Mouse (Mus musculus) hindbrain, embryonic 10.5 days (tissue): ENCODE results near the gene Ajuba. TPM values are rescaled to one million over a fixed set of nuclear protein-coding genes. Genes with fewer than 3 reads are reported as not detected.
"Not testable (repeated sequence)": the region's sequence is repeated elsewhere in the genome, so short reads cannot be mapped to it uniquely, and the experiment has no call there.

Experiments
- DNase-seq: peaks from one replicate; pipeline ENCODE4 v3.0.0-alpha.2; 2017; ENCODE audit warnings: low spot score
- H3K27ac ChIP-seq: fragments of 300-500 bp; sonication (generic); 2 replicates; pipeline ENCODE4 v1.5.1; 2016; ENCODE audit warnings: mild to moderate bottlenecking, moderate library complexity
- H3K27me3 ChIP-seq: fragments of 300-500 bp; sonication (generic); 2 replicates; pipeline ENCODE4 v1.6.1; 2016; ENCODE audit warnings: mild to moderate bottlenecking; ENCODE audit not compliant: poor library complexity, insufficient read depth, severe bottlenecking
- H3K36me3 ChIP-seq: fragments of 300-500 bp; sonication (generic); 2 replicates; pipeline ENCODE4 v1.6.1; 2016; ENCODE audit warnings: mild to moderate bottlenecking, moderate library complexity
- H3K4me1 ChIP-seq: fragments of 300-500 bp; sonication (generic); replicated peaks from 2 replicates; pipeline ENCODE4 v1.6.1; 2016; ENCODE audit warnings: mild to moderate bottlenecking
- H3K4me3 ChIP-seq: fragments of 300-500 bp; sonication (generic); 2 replicates; pipeline ENCODE4 v1.5.1; 2016; ENCODE audit warnings: mild to moderate bottlenecking, moderate library complexity
- H3K9me3 ChIP-seq: fragments of 300-500 bp; sonication (generic); 2 replicates; pipeline ENCODE4 v1.6.1; 2016; ENCODE audit warnings: mild to moderate bottlenecking, moderate library complexity
- WGBS: fragments of 180-500 bp; shearing (Covaris S2); methylation state at CpG from one replicate; pipeline ENCODE4 v1.1.7; 2016; 5-methylcytosine and 5-hydroxymethylcytosine counted together
- polyA plus RNA-seq: library from polyadenylated mRNA; unstranded; fragments of >200 nt; fragmentation: Nextera tagmentation; extraction: Ambion mirVana; gene quantifications from 2 replicates; pipeline ENCODE4 v1.2.1, GENCODE M21; 2016

Ajuba gene
- 66.2 and 81.3 TPM in 2 replicates for polyA plus RNA-seq

- H3K27ac ChIP-seq = peak within 1 kb of the TSS; percentile 96
- H3K36me3 ChIP-seq = peaks cover 23% of the 10 kb centered on the region
- peak; percentile 95 for DNase-seq
- H3K4me1 ChIP-seq = peaks cover 54% of the 10 kb centered on the region
- H3K9me3 ChIP-seq = no peaks in the 10 kb centered on the region
- no peaks in the 10 kb centered on the region for H3K27me3 ChIP-seq
- H3K4me3 ChIP-seq = peak within 1 kb of the TSS; percentile 95
- under 1% methylated on average over 66 of the region's 66 CpGs for WGBS
Measured at GRCm38 (mm10) chr14:54577089-54577982, at the start of gene Ajuba. Gene Ajuba (minus strand): TSS chr14:54577558.

- H3K4me3 ChIP-seq = no peak overlapping the region
- no peak for DNase-seq
- no peaks in the 10 kb centered on the region for H3K27me3 ChIP-seq
- H3K4me1 ChIP-seq = peaks cover 17% of the 10 kb centered on the region
- no peaks in the 10 kb centered on the region for H3K9me3 ChIP-seq
- peaks cover 8% of the 10 kb centered on the region; the same call in 1 of the 2 replicates for H3K36me3 ChIP-seq
- WGBS = 66% methylated on average over 10 of the region's 10 CpGs
- peak overlapping the region; percentile 62 for H3K27ac ChIP-seq
Measured at GRCm38 (mm10) chr14:54624976-54625375, 47.6 kb upstream of the Ajuba start.

- H3K36me3 ChIP-seq = no peaks in the 10 kb centered on the region
- H3K27ac ChIP-seq = no peak overlapping the region
- H3K4me1 ChIP-seq = peaks cover 17% of the 10 kb centered on the region
- H3K9me3 ChIP-seq = no peaks in the 10 kb centered on the region
- no peak overlapping the region for H3K4me3 ChIP-seq
- H3K27me3 ChIP-seq = no peaks in the 10 kb centered on the region
- 86% methylated on average over 6 of the region's 6 CpGs for WGBS
- no peak for DNase-seq
Measured at GRCm38 (mm10) chr14:54623334-54623733, 46.0 kb upstream of the Ajuba start.

DNA sequence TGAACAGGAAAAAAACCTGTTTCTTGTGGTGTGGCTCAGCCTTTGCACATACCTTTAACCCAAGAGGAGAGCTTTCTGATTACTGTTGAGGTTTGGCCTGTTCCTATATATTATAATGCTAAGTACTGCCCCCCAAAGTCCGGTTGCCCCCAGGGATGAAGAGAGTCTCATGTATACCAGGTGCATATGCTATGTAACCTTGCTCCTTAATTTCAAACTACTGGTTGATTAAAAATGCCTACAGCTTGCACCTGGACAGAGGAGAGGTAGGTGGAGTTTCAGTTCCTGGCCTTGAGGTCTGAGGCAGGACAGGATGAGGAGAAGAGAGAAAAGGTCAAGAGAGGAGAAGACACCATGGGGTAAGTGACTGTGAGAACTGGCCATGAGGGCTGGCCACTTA lies 43.8 kb upstream of the Ajuba start, which contains the start of gene Psmb11:
TSS of gene Psmb11 (plus strand) at position 301 of the 400 bp plus-strand sequence.
- Histone ChIP-seq H3K36me3 (peaks cover 5% of the 10 kb centered on the region), H3K27me3 (no peaks in the 10 kb centered on the region), H3K27ac (no peak within 1 kb of the TSS), H3K4me1 (peaks cover 31% of the 10 kb centered on the region), H3K4me3 (no peak within 1 kb of the TSS), H3K9me3 (no peaks in the 10 kb centered on the region)
- WGBS = 88% methylated on average over 1 of the region's 1 CpGs
- no peak for DNase-seq

DNA sequence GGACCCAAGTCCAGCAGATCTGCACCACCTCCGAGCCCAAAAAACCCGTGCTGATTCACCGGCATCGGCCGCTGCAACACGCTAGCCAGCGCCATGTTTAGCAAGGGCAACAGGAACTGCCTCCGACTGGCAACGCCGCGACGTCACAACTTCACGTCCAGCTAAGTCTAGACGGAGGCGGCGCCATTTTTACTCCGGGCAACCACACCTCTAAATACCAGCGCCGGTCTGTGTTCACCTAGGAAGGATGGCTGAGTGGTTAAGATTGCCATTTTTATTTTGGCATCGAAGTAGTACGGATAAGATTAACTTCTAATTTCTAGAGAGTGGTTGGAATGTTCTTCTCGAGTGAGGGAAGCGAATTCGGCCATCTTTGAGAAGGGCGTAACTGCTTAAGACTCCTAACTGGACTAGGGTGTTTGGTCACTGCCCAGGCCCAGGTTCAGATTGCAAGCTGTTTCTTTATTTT lies 40.6 kb upstream of the Ajuba start, which contains the start of gene Psmb5:
TSS of gene Psmb5 (minus strand) at position 126 of the 469 bp plus-strand sequence.
- peak; percentile 91 for DNase-seq
- Histone ChIP-seq H3K27ac (peak within 1 kb of the TSS; percentile 95), H3K4me3 (peak within 1 kb of the TSS; percentile 98), H3K36me3 (peaks cover 35% of the 10 kb centered on the region), H3K27me3 (no peaks in the 10 kb centered on the region), H3K4me1 (peaks cover 15% of the 10 kb centered on the region), H3K9me3 (no peaks in the 10 kb centered on the region)
- WGBS = under 1% methylated on average over 25 of the region's 25 CpGs

DNA sequence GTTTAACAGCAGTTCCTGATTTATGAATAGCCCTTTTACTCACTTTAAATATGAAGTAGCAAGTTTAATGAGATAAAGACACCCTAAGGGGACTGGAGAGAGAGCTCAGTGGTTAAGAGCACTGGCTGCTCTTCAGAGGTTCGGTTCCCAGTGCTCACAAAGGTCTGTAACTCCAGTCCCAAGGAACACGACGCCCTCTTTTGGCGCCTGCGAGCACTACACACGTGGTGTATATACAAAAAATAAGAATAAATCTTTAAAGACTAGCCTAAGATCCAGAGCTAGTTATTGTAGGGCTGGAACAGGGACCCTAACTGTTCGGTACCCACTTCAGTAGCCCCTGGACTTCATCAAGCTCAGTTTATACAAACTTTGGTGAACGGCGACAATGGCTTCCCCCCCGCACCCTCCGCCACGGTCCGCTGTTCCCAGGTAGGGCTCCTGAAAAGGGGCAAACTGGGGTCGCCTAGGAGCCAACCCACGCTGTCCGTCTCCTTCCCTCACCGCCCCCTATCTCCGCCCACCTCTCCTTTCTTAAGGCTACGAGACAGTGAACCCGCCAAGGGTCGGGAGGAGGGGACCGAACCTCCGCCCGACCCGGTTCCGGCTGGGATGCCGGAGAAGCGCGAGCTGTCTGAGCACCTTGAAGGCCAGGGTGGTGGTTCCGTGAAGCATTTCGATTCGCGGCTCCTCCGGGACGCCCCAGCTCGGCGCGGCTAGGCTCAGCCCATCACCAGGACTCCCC lies 40.0 kb upstream of the Ajuba start:
- 2% methylated on average over 38 of the region's 38 CpGs for WGBS
- no peaks in the 10 kb centered on the region for H3K9me3 ChIP-seq
- H3K27ac ChIP-seq = peak overlapping the region; percentile 95
- peak; percentile 63 for DNase-seq
- peaks cover 15% of the 10 kb centered on the region for H3K4me1 ChIP-seq
- no peaks in the 10 kb centered on the region for H3K27me3 ChIP-seq
- peak overlapping the region; percentile 98 for H3K4me3 ChIP-seq
- H3K36me3 ChIP-seq = peaks cover 41% of the 10 kb centered on the region

DNA sequence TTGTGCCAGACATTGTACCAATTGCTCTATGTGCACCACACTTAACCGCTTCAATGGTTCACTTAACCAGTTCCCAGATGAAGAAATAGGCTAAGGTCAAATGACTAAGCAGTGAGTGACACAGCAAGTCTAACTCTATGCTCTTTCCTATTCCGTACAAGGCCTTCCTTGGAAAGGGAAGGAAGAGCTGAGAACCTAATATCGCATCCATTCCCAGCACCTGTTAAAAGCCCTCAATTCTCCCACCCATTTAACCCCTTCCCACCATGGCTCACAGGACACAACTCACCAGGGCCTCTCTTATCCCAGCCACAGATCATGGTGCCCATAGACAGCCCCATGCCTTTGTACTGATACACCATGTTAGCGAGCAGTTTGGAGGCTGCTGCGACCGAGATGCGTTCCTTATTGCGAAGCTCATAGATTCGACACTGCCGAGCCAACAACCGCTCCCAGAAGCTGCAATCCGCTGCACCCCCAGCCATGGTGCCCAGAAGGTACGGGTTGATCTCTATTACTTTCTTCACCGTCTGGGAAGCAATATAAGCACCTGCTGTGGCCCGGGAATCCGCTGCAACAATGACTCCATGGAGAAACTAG lies 39.0 kb upstream of the Ajuba start:
- Histone ChIP-seq H3K27ac (no peak overlapping the region), H3K36me3 (peaks cover 51% of the 10 kb centered on the region), H3K4me1 (peaks cover 15% of the 10 kb centered on the region), H3K9me3 (no peaks in the 10 kb centered on the region), H3K27me3 (no peaks in the 10 kb centered on the region), H3K4me3 (peak overlapping the region; percentile 98; the same call in 1 of the 2 replicates)
- WGBS = 94% methylated on average over 16 of the region's 16 CpGs
- DNase-seq = no peak

- peaks cover 15% of the 10 kb centered on the region for H3K4me1 ChIP-seq
- not testable (repeated sequence) for H3K9me3 ChIP-seq, H3K27me3 ChIP-seq, H3K27ac ChIP-seq, DNase-seq, H3K4me3 ChIP-seq
- WGBS = 92% methylated on average over 16 of the region's 16 CpGs
- peaks cover 60% of the 10 kb centered on the region for H3K36me3 ChIP-seq
Measured at GRCm38 (mm10) chr14:54614130-54614529, 36.8 kb upstream of the Ajuba start.

- H3K27ac ChIP-seq = no peak overlapping the region
Measured at GRCm38 (mm10) chr14:54610648-54611047, 33.3 kb upstream of the Ajuba start.

DNA sequence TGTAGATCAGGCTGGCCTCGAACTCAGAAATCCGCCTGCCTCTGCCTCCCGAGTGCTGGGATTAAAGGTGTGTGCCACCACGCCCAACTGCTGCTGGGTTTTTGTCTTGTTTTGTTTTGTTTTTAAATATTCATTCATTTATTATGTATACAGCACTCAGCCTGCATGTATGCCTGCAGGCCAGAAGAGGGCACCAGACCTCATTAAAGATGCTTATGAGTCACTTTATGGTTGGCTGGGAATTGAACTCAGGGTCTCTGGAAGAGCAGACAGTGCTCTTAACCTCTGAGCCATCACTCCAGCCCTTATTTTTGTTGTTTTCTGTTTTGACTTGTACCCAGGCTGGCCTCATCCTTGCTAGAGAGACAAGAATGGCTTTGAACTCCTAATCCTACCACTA lies 32.6 kb upstream of the Ajuba start:
- no peaks in the 10 kb centered on the region for H3K27me3 ChIP-seq
- 78% methylated on average over 4 of the region's 4 CpGs for WGBS
- peaks cover 16% of the 10 kb centered on the region for H3K4me1 ChIP-seq
- no peak overlapping the region for H3K4me3 ChIP-seq
- DNase-seq = peak; percentile 30
- no peaks in the 10 kb centered on the region for H3K9me3 ChIP-seq
- no peak overlapping the region for H3K27ac ChIP-seq
- peaks cover 43% of the 10 kb centered on the region for H3K36me3 ChIP-seq

More at GRCm38 (mm10) chr14:54610648-54611047, 33.3 kb upstream of the Ajuba start:
- Histone ChIP-seq H3K9me3 (no peaks in the 10 kb centered on the region), H3K4me1 (peaks cover 12% of the 10 kb centered on the region), H3K27me3 (no peaks in the 10 kb centered on the region), H3K36me3 (peaks cover 50% of the 10 kb centered on the region), H3K4me3 (no peak overlapping the region)
- no peak for DNase-seq
- WGBS = 82% methylated on average over 6 of the region's 6 CpGs

DNA sequence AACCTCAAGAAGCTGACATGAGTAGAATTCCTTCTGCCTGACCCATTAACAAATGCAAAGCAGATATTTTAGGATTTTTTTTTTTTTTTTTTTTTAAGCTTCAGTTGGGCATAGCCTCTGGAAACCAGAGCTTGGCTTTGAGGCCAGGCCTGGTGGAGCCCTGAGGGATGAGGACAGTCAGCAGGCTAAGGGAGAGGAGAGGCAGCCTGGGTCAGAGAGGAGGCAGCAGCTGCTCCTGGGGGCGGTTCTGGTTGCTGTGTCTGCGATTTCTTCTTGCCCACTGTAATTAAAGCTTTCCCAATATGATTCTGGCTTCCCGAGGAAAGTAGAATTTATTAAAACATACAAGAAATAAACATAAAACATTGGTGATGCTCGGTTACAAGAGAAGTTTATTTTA lies 31.9 kb upstream of the Ajuba start:
- Histone ChIP-seq H3K4me1 (peaks cover 22% of the 10 kb centered on the region), H3K27me3 (no peaks in the 10 kb centered on the region), H3K36me3 (peaks cover 36% of the 10 kb centered on the region), H3K4me3 (no peak overlapping the region), H3K27ac (no peak overlapping the region), H3K9me3 (no peaks in the 10 kb centered on the region)
- WGBS = 72% methylated on average over 4 of the region's 4 CpGs
- DNase-seq = no peak

- 52% methylated on average over 8 of the region's 8 CpGs for WGBS
Measured at GRCm38 (mm10) chr14:54607226-54607625, 29.9 kb upstream of the Ajuba start.

More at GRCm38 (mm10) chr14:54607226-54607625, 29.9 kb upstream of the Ajuba start:
- Histone ChIP-seq H3K4me3 (no peak overlapping the region), H3K27ac (no peak overlapping the region), H3K27me3 (no peaks in the 10 kb centered on the region), H3K4me1 (peaks cover 34% of the 10 kb centered on the region), H3K36me3 (peaks cover 18% of the 10 kb centered on the region), H3K9me3 (no peaks in the 10 kb centered on the region)
- DNase-seq = no peak
